Mouse (Mus musculus): ENCODE data around the gene Rsl24d1.
A peak's percentile ranks its signal among the peaks of the same experiment; 100 is the strongest.
"Not testable (repeated sequence)": the region's sequence is repeated elsewhere in the genome, so short reads cannot be mapped to it uniquely, and the experiment has no call there.

Rsl24d1 gene

GRCm38 (mm10) chr9:73112919-73113906 lies at the start of gene Rsl24d1:
Rsl24d1 (plus strand) TSS chr9:73113426.
- peak; percentile 86 for DNase-seq (ENCODE audit: extremely low spot score, low spot score)

- peak; percentile 45 for DNase-seq (ENCODE audit: extremely low spot score, low spot score)
Observed at GRCm38 (mm10) chr9:73063621-73064290, 49.5 kb upstream of the Rsl24d1 start.

- DNase-seq (ENCODE audit: extremely low spot score, low spot score) = peak; percentile 43
Observed at GRCm38 (mm10) chr9:73067086-73067485, 46.1 kb upstream of the Rsl24d1 start.

- DNase-seq (ENCODE audit: extremely low spot score, low spot score) = no peak
Observed at GRCm38 (mm10) chr9:73068230-73068679, 45.0 kb upstream of the Rsl24d1 start.

GRCm38 (mm10) chr9:73068688-73069087 lies 44.5 kb upstream of the Rsl24d1 start:
- DNase-seq (ENCODE audit: extremely low spot score, low spot score) = no peak

GRCm38 (mm10) chr9:73070971-73071659 lies 42.1 kb upstream of the Rsl24d1 start:
- DNase-seq (ENCODE audit: extremely low spot score, low spot score) = no peak

- DNase-seq (ENCODE audit: extremely low spot score, low spot score) = no peak
Observed at GRCm38 (mm10) chr9:73072426-73072825, 40.8 kb upstream of the Rsl24d1 start.

- no peak for DNase-seq (ENCODE audit: extremely low spot score, low spot score)
Observed at GRCm38 (mm10) chr9:73073169-73073568, 40.1 kb upstream of the Rsl24d1 start.

- not testable (repeated sequence) for DNase-seq (ENCODE audit: extremely low spot score, low spot score)
Observed at GRCm38 (mm10) chr9:73079349-73079748, 33.9 kb upstream of the Rsl24d1 start.

GRCm38 (mm10) chr9:73079801-73080325 lies 33.4 kb upstream of the Rsl24d1 start:
- no peak for DNase-seq (ENCODE audit: extremely low spot score, low spot score)

GRCm38 (mm10) chr9:73082291-73083000 lies 30.8 kb upstream of the Rsl24d1 start:
- no peak for DNase-seq (ENCODE audit: extremely low spot score, low spot score)

GRCm38 (mm10) chr9:73083956-73084355 lies 29.3 kb upstream of the Rsl24d1 start:
- no peak for DNase-seq (ENCODE audit: extremely low spot score, low spot score)

GRCm38 (mm10) chr9:73085845-73086244 lies 27.4 kb upstream of the Rsl24d1 start:
- no peak for DNase-seq (ENCODE audit: extremely low spot score, low spot score)

GRCm38 (mm10) chr9:73087121-73087520 lies 26.1 kb upstream of the Rsl24d1 start:
- no peak for DNase-seq (ENCODE audit: extremely low spot score, low spot score)

GRCm38 (mm10) chr9:73087581-73087980 lies 25.6 kb upstream of the Rsl24d1 start:
- DNase-seq (ENCODE audit: extremely low spot score, low spot score) = no peak

GRCm38 (mm10) chr9:73089222-73089920 lies 23.9 kb upstream of the Rsl24d1 start:
- DNase-seq (ENCODE audit: extremely low spot score, low spot score) = no peak

- DNase-seq (ENCODE audit: extremely low spot score, low spot score) = no peak
Observed at GRCm38 (mm10) chr9:73090121-73090520, 23.1 kb upstream of the Rsl24d1 start.

GRCm38 (mm10) chr9:73091747-73092146 lies 21.5 kb upstream of the Rsl24d1 start:
- DNase-seq (ENCODE audit: extremely low spot score, low spot score) = no peak

GRCm38 (mm10) chr9:73094580-73094979 lies 18.6 kb upstream of the Rsl24d1 start:
- DNase-seq (ENCODE audit: extremely low spot score, low spot score) = no peak

GRCm38 (mm10) chr9:73097898-73098297 lies 15.3 kb upstream of the Rsl24d1 start:
- no peak for DNase-seq (ENCODE audit: extremely low spot score, low spot score)

Measured in neural tube, embryonic 10.5 days (tissue).